Mouse (Mus musculus): ENCODE results near the gene Snf8. TPM values are rescaled to one million over a fixed set of nuclear protein-coding genes. Genes with fewer than 3 reads are reported as not detected.

The Snf8 gene
- polyA plus RNA-seq, 1 experiment from 2014 or later = 110 TPM

DNA sequence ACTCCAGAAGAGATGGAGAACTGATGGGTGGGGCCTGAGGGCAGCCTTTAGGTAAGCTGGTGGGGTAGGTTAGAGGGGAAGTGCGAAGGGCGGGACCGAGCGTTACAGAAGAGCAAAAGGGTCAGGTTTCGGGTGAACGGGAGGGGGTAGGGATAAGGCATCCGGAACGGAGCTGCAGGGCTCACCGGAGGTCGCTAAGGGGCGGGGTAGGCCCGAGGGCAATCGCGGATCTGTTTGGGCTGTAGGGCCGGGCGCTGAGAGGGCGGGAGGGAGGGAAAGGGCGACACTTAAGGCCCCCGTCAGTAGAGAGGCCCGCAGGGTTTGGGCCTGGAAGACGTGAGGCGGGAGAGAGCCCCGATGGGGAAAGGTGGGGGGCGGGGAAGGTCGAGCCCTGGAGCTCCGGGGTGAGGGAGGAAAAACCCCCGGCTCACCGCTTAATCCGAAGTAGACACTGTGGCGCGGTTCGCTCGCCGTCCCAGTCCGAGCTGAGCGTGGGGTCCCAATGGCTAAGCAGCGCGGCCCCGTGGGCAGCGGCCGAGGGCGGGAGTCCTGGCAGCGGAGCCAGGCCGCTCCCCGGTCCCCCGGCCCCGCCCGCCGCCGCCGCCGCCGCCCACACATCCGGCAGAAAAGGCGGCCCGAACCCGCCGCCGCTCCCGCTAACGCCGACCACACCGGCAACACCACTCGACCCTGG, 30.0 kb downstream of the Snf8 start:
- peak overlapping the region; percentile 94 for H3K27ac ChIP-seq (replicated peaks)
- H3K4me3 ChIP-seq = peak overlapping the region; percentile 97
- WGBS = under 1% methylated on average over 64 of the region's 64 CpGs
- H3K9me3 ChIP-seq (replicated peaks) = no peaks in the 10 kb centered on the region
- peak; percentile 58 for DNase-seq (ENCODE audit: low spot score)
- H3K27me3 ChIP-seq (ENCODE audit: low read depth, poor library complexity, severe bottlenecking) = no peaks in the 10 kb centered on the region
- H3K36me3 ChIP-seq = peaks cover 38% of the 10 kb centered on the region
- H3K4me1 ChIP-seq = peaks cover 31% of the 10 kb centered on the region

DNA sequence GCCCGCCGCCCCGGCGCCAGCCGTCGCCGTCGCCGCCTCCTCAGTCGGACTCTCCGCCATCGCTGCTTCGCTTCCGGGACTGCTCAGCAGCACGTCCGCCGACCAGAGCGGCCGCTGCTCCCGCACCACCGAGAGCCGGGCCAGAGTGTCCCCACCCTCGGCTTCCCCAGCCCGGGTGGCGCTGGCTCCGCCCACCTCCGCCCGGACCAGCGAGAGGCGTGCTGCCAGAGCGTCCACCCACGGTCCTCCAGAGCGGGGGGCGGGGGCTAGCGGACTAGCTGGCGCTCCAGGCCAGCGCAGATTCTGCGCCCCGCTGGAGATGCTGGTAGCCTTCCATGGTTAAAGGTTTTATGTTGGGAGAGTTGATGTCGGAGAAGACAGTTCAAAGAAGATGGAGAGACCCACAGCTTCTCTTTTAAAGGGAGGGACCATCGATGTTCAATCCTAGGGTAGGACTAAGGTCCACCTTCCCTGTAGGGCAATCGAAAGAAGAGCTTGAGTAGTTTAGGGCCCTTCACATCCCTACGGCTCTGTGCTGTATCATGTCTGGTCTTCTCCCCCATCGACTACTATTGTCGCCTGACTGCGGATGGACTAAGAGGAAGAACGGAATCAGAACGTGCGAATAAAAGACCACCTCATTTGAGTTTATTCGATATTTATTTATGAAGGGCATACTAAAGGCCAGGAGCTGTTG, 30.7 kb downstream of the Snf8 start, which contains the start of gene Ube2z:
Gene Ube2z, minus strand, starts transcription at position 174 of the 697 bp plus-strand sequence.
- DNase-seq (ENCODE audit: low spot score) = peak; percentile 96
- Histone ChIP-seq H3K36me3 (peaks cover 38% of the 10 kb centered on the region), H3K4me3 (peak within 1 kb of the TSS; percentile 97), H3K4me1 (peaks cover 31% of the 10 kb centered on the region), H3K27me3 (ENCODE audit: low read depth, poor library complexity, severe bottlenecking) (no peaks in the 10 kb centered on the region), H3K27ac (replicated peaks) (peak within 1 kb of the TSS; percentile 94), H3K9me3 (replicated peaks) (no peaks in the 10 kb centered on the region)
- 5% methylated on average over 50 of the region's 50 CpGs for WGBS

DNA sequence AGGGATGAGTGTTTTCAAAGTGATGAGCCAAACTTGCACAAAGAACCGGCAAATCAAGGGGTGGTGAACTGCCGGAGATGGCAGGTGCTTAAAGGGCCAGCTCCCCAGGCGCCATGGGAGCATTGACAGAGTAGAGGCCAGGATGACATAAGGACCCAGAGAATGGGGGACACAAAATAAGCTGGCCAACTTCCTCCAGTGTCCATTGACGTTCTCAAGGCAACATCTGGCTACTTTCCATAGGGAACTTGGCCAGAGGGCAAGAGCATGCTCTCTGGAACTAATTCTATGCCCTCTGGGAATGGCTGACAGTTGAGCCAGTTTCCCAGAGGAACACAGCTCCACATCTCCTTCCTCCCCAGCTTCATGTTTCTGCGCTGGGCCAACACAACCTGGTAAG, 33.5 kb downstream of the Snf8 start:
- Histone ChIP-seq H3K27ac (replicated peaks) (no peak overlapping the region), H3K9me3 (replicated peaks) (no peaks in the 10 kb centered on the region), H3K36me3 (peaks cover 33% of the 10 kb centered on the region), H3K4me1 (peaks cover 21% of the 10 kb centered on the region), H3K27me3 (ENCODE audit: low read depth, poor library complexity, severe bottlenecking) (no peaks in the 10 kb centered on the region), H3K4me3 (no peak overlapping the region)
- WGBS = 77% methylated on average over 5 of the region's 5 CpGs
- no peak for DNase-seq (ENCODE audit: low spot score)

DNA sequence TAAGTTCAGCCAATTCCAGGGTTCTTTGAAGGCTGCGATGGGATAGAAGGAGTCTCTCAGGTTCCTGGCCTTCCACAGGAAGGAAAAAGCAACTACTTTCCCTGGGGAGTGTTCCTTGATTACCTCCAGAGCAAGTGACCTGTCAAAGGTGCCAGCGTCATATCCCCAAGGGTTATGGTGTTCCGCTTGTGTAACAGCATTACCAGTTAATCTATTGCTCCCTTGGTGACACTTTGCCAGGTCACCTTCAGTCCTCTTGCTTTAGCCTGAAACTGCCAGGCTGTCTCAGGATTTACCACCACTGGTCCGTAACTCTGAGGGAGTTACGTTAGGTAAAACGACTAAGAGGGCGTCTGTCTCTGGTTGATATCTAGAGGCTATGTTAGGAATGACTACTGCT, 35.7 kb downstream of the Snf8 start:
- no peaks in the 10 kb centered on the region for H3K27me3 ChIP-seq (ENCODE audit: low read depth, poor library complexity, severe bottlenecking)
- H3K4me3 ChIP-seq = no peak overlapping the region
- peaks cover 25% of the 10 kb centered on the region for H3K4me1 ChIP-seq
- H3K27ac ChIP-seq (replicated peaks) = no peak overlapping the region
- WGBS = 94% methylated on average over 7 of the region's 7 CpGs
- DNase-seq (ENCODE audit: low spot score) = no peak
- no peaks in the 10 kb centered on the region for H3K9me3 ChIP-seq (replicated peaks)
- H3K36me3 ChIP-seq = peaks cover 41% of the 10 kb centered on the region

DNA sequence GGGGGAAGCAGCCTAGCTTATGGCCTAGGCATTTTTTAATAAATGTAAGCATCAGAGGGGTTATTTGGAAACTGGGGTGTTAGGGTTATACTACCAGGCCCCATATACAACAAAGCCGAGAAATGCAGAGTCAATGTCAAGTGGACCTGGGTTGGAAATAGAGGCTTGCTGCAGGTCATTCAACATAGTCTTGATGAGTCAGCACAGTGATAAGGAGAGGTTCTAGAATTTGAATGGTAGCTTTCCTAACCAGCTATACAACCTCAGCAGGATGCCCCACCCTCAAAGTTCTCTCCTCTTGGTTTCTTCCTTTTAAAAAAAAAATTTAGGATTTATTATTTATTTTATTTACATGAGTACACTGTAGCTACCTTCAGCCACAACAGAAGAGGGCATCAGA, 36.3 kb downstream of the Snf8 start:
- peaks cover 41% of the 10 kb centered on the region for H3K36me3 ChIP-seq
- 97% methylated on average over 1 of the region's 1 CpGs for WGBS
- peaks cover 19% of the 10 kb centered on the region for H3K4me1 ChIP-seq
- no peak overlapping the region for H3K27ac ChIP-seq (replicated peaks)
- no peaks in the 10 kb centered on the region for H3K27me3 ChIP-seq (ENCODE audit: low read depth, poor library complexity, severe bottlenecking)
- H3K9me3 ChIP-seq (replicated peaks) = no peaks in the 10 kb centered on the region
- DNase-seq (ENCODE audit: low spot score) = no peak
- no peak overlapping the region for H3K4me3 ChIP-seq

DNA sequence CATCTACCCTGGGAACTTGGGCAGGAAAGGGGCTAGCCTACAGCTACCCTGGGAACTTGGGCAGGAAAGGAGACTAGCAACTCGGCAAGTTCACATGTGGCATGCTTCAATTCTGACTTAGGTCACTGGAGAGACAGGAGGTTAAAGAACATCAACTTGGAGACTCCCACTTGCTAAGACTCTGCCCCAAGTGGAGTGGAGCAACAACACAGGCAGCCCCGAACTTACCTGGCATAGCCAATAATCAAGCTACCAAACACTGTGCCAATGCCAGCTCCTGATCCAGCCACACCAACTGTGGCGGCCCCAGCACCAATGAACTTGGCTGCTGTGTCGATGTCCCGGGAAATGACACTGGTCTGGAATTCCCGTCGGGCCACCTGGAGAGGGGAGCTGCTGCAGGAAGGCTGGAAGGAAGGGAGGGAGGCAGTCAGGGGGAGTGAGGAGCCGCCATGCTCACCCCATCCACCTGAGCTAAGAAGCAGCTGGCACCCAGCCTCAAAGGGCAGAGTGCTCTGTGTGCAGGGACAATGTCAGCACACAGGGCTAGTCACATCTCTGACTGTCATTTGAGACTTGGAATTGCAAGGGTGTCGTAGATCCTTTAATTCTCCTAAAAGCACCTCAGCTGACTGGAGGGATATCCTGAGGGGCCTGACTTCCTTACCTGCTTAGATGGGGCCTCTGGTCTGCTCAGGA, 38.8 kb downstream of the Snf8 start:
- Histone ChIP-seq H3K4me1 (peaks cover 18% of the 10 kb centered on the region), H3K27me3 (ENCODE audit: low read depth, poor library complexity, severe bottlenecking) (no peaks in the 10 kb centered on the region), H3K36me3 (peaks cover 41% of the 10 kb centered on the region), H3K27ac (replicated peaks) (no peak overlapping the region), H3K9me3 (replicated peaks) (no peaks in the 10 kb centered on the region), H3K4me3 (peak overlapping the region; percentile 89)
- WGBS = 86% methylated on average over 9 of the region's 9 CpGs
- DNase-seq (ENCODE audit: low spot score) = no peak

DNA sequence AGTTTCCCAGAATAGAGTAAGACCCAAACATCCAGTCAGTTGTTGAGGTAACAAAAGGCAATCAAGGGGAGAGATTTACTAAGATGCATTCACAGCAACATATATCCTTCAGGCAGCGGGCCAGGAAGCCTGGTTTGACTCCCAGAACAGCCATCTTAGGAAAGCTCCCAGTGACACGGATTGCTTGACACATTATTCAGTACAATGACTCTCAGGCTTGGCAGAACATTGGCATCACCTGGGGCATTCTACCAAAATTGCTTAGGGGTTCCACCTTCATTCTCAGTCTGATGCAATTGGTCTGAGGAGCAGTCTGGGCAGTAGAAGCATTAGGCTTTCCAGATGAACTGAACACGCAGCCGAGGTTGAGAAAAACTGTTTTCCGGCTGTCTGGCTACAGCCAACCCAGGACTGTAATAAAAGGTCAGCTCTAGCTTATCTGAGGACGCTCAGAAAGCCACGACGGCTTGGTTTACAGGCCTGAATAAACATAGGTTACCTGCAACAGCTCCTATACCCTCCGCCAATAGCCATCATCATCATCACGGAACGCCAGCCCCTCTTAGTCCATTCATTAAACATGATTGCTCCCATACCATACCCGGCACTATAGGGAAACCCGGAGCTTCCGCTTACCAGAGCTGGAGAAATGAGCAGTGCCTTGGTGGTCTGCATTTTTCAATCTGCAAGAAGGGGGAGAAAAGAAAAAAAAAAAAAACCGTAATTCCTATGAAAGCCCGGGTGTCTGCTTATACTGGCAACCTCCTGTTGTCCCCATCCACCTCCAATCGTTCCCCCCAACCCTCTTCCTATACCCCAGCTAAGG, 39.9 kb downstream of the Snf8 start:
- Histone ChIP-seq H3K4me3 (peak overlapping the region; percentile 89), H3K27ac (replicated peaks) (peak overlapping the region; percentile 88), H3K36me3 (peaks cover 37% of the 10 kb centered on the region), H3K9me3 (replicated peaks) (no peaks in the 10 kb centered on the region), H3K27me3 (ENCODE audit: low read depth, poor library complexity, severe bottlenecking) (no peaks in the 10 kb centered on the region), H3K4me1 (peaks cover 18% of the 10 kb centered on the region)
- WGBS = 35% methylated on average over 17 of the region's 17 CpGs
- no peak for DNase-seq (ENCODE audit: low spot score)

DNA sequence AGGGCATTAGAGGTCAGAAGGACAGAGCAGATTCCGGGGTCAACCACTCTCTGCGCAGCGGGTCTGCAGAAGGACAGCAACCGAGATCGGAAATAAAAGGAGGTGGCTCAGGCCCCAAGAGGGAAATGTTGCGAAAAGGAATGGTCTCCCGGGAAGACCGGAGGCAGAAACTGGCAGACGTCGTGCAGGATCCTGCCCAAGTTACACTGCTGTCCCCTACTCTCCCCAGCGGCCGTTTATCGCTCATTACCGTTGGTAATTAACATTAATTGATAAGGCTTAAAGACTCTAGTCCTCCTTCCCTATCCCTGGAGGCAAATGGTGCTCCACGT, 40.5 kb downstream of the Snf8 start:
- no peaks in the 10 kb centered on the region for H3K27me3 ChIP-seq (ENCODE audit: low read depth, poor library complexity, severe bottlenecking)
- no peak for DNase-seq (ENCODE audit: low spot score)
- H3K36me3 ChIP-seq = peaks cover 31% of the 10 kb centered on the region
- H3K4me3 ChIP-seq = peak overlapping the region; percentile 89
- H3K4me1 ChIP-seq = peaks cover 18% of the 10 kb centered on the region
- WGBS = under 1% methylated on average over 15 of the region's 15 CpGs
- no peaks in the 10 kb centered on the region for H3K9me3 ChIP-seq (replicated peaks)
- H3K27ac ChIP-seq (replicated peaks) = peak overlapping the region; percentile 88

DNA sequence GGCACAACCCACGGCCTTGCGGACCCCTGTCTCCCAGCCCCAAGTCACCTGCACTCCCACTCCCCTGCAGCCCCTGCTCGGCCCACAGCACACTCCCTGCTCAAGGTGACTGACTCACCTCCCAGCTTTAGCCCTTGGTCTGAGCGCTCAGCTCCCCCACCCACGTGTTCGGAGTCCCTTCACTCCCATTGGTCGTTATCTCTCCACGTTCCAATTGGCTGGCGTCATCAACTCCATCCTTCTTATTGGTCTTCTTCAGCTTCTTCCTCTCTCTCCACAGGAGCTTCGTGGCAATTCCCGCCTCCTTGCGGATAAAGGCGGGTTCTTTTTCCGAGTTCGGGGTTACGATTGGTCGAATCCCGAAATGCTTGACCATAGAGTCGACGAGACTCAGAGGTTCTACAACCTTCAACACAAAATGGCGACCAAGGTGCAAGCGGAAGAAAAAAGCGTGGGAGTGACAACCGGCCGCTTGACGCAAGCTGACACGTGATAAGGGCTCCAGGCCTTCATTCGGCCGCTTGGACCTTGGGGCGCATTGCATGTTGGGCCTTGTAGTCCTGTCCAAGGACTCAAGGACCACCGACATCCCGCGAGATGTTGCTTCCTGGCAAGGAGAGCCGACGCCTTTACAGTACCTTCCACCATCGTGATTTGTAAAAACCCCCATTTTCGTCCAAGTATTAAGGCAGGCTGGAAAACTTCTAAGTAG, 41.0 kb downstream of the Snf8 start, which contains the start of gene Atp5g1:
Gene Atp5g1, minus strand, starts transcription at position 162 of the 712 bp plus-strand sequence.
- Histone ChIP-seq H3K4me1 (peaks cover 18% of the 10 kb centered on the region), H3K27ac (replicated peaks) (peak within 1 kb of the TSS; percentile 88), H3K36me3 (peaks cover 26% of the 10 kb centered on the region), H3K4me3 (peak within 1 kb of the TSS; percentile 89), H3K9me3 (replicated peaks) (no peaks in the 10 kb centered on the region), H3K27me3 (ENCODE audit: low read depth, poor library complexity, severe bottlenecking) (no peaks in the 10 kb centered on the region)
- WGBS = 0% methylated on average over 37 of the region's 37 CpGs
- peak; percentile 98 for DNase-seq (ENCODE audit: low spot score)

DNA sequence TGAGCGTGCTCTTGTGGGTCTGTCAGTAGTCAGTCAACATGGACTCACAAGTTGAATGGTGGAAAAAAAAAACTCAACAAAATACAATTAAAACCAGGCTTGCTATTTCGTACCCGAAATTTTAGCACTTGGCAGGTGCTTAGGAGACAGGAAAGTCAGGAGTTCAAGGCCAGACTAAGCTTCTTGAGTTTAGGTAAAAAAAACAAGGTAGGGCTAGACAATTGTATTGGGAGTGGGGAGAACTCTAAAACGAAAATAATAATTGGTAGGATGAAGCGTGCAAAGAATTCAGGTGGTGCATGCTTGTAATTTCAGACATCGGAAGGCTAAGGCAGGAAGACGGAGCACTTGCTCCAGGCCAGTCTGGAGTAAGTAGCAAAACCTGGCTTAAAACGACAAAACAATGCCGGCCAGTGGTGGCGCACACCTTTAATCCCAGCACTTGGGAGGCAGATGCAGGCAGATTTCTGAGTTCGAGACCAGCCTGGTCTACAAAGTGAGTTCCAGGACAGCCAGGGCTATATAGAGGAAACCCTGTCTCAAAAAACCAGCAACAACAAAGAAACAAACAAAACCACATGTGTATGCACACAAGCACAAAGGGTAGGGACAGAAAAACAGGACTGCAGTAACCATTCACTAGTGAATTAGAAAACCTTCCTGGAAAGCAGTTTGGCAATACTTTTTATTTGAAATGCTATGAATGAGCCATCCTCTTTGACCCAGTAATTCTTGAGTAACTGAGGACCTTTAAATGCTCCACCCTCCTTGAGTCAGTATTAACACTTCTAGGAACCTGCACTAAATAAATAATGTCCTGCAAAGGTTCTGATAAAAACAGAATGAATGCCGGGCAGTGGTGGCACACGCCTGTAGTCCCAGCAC, 41.8 kb downstream of the Snf8 start:
- no peak for DNase-seq (ENCODE audit: low spot score)
- Histone ChIP-seq H3K4me3 (peak overlapping the region; percentile 89), H3K27ac (replicated peaks) (peak overlapping the region; percentile 83), H3K36me3 (peaks cover 18% of the 10 kb centered on the region), H3K4me1 (peaks cover 18% of the 10 kb centered on the region), H3K27me3 (ENCODE audit: low read depth, poor library complexity, severe bottlenecking) (no peaks in the 10 kb centered on the region), H3K9me3 (replicated peaks) (no peaks in the 10 kb centered on the region)
- WGBS = 69% methylated on average over 13 of the region's 13 CpGs

DNA sequence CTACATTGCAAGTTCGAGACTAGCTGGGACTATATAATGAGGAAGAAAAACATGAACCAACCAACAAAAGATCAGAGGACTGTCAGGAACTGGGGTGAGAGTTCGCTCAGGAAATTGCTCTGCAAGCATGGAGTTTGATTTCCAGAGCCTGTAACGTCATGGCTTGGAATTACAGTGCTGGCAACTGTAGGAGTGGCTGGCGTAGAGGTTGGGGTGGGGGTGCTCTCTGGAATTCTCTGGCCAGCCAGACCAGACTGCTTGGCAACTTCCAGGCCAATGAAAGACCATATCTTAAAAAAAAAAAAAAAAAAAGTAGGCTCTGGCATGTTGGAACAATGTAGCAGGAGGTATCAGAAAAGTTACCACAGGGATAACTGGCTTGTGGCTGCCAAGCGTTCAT, 46.1 kb downstream of the Snf8 start:
- Histone ChIP-seq H3K4me3 (no peak overlapping the region), H3K9me3 (replicated peaks) (no peaks in the 10 kb centered on the region), H3K27me3 (ENCODE audit: low read depth, poor library complexity, severe bottlenecking) (no peaks in the 10 kb centered on the region), H3K4me1 (no peaks in the 10 kb centered on the region), H3K27ac (replicated peaks) (no peak overlapping the region), H3K36me3 (no peaks in the 10 kb centered on the region)
- 87% methylated on average over 5 of the region's 5 CpGs for WGBS
- DNase-seq (ENCODE audit: low spot score) = no peak
